Mouse (Mus musculus) ES-E14 (cell line): ENCODE measurements around the gene Slc16a5. TPM values are rescaled to one million over a fixed set of nuclear protein-coding genes. Genes with fewer than 3 reads are reported as not detected.
A peak's percentile ranks its signal among the peaks of the same experiment; 100 is the strongest.

Experiments
- DNase-seq: peaks from one replicate; pipeline ENCODE4 v3.0.0-alpha.2; 2013; ENCODE audit warnings: low read depth, low spot score
- H3K27ac ChIP-seq: 2 replicates; pipeline ENCODE4 v1.5.1; 2012; ENCODE audit warnings: low read depth, mild to moderate bottlenecking, low read length, moderate library complexity, mixed read lengths; ENCODE audit not compliant: poor library complexity, insufficient read depth, severe bottlenecking
- H3K36me3 ChIP-seq: 2 replicates; pipeline ENCODE4 v1.6.1; 2012; ENCODE audit warnings: mild to moderate bottlenecking, low read length, moderate library complexity, mixed read lengths; ENCODE audit not compliant: control insufficient read depth, poor library complexity, insufficient read depth, severe bottlenecking
- H3K4me1 ChIP-seq, 2 experiments: fragments of 150-350 bp in 1 of 2; sonication (generic) in 1 of 2; 2 replicates each; pipeline ENCODE4 v1.6.1; 2012; ENCODE audit warnings: low read length in 2 of 2, mild to moderate bottlenecking in 1 of 2, mixed read lengths in 1 of 2; ENCODE audit not compliant: control insufficient read depth in 2 of 2, insufficient read depth in 2 of 2, poor library complexity in 1 of 2
- H3K4me3 ChIP-seq, 2 experiments: fragments of 150-350 bp in 1 of 2; sonication (generic) in 1 of 2; 2 replicates each; pipeline ENCODE4 v1.5.1; 2012; ENCODE audit warnings: low read length in 2 of 2, low read depth in 1 of 2, mild to moderate bottlenecking in 1 of 2, mixed read lengths in 1 of 2; ENCODE audit not compliant: insufficient read depth in 1 of 2, poor library complexity in 1 of 2, severe bottlenecking in 1 of 2
- H3K9ac ChIP-seq: 2 replicates; pipeline ENCODE4 v1.6.1; 2012; ENCODE audit warnings: low read depth, mild to moderate bottlenecking, low read length, mixed read lengths; ENCODE audit not compliant: poor library complexity, insufficient read depth, severe bottlenecking
- H3K9me3 ChIP-seq: fragments of 150-350 bp; sonication (generic); 2 replicates; pipeline ENCODE4 v1.6.1; 2012; ENCODE audit warnings: low read depth, mild to moderate bottlenecking, low read length; ENCODE audit not compliant: control insufficient read depth, insufficient read depth
- CHD2 ChIP-seq: IDR thresholded peaks from 2 replicates; pipeline ENCODE4 v1.6.1; 2014; ENCODE audit warnings: mild to moderate bottlenecking, low read depth, low read length, inconsistent platforms
- HCFC1 ChIP-seq: IDR thresholded peaks from 2 replicates; pipeline ENCODE4 v1.6.1; 2012; ENCODE audit warnings: low read length, inconsistent platforms, borderline replicate concordance; ENCODE audit not compliant: insufficient read depth
- MAFK ChIP-seq: IDR thresholded peaks from 2 replicates; pipeline ENCODE4 v1.6.1; 2014; ENCODE audit warnings: mild to moderate bottlenecking, low read depth, low read length, inconsistent platforms; ENCODE audit not compliant: insufficient read depth
- ZC3H11A ChIP-seq: IDR thresholded peaks from 2 replicates; pipeline ENCODE4 v1.6.1; 2012; ENCODE audit warnings: low read depth, mild to moderate bottlenecking, inconsistent platforms, low read length, borderline replicate concordance
- ZNF384 ChIP-seq: IDR thresholded peaks from 2 replicates; pipeline ENCODE4 v1.6.1; 2012; ENCODE audit warnings: low read depth, low read length, inconsistent platforms
- in situ Hi-C, 2 experiments: fragments of 600-800 bp; cut with MboI; formaldehyde crosslinking; loops; one replicate each; pipeline ENCODE4 v1.15.1; 2025; ENCODE audit warnings: low sequenced_read_pairs in 2 of 2, inconsistent platforms in 1 of 2; ENCODE audit not compliant: unreplicated experiment in 2 of 2
- total RNA-seq: library from RNA; depleted of rRNA; stranded (reverse); fragments of 300-350 nt; gene quantifications from 2 replicates; pipeline ENCODE4 v1.2.3, GENCODE M21; 2012

Gene Slc16a5
- total RNA-seq, 1 experiment: 1.6 TPM

GRCm38 (mm10) chr11:115513271-115514237 is 51.3 kb downstream of the Slc16a5 start:
- in situ Hi-C loops: no loop called here
- peak overlapping the region; percentile 74 to 99 for H3K4me3 ChIP-seq

GRCm38 (mm10) chr11:115514238-115514663 is 52.0 kb downstream of the Slc16a5 start, which contains the start of gene Jpt1:
Gene Jpt1, minus strand, starts transcription at chr11:115514387.
- H3K9me3 ChIP-seq: no peaks in the 10 kb centered on the region
- H3K27ac ChIP-seq: peak within 1 kb of the TSS; percentile 81
- peak within 1 kb of the TSS; percentile 98 for H3K9ac ChIP-seq
- H3K4me1 ChIP-seq: peaks cover 7 to 19% of the 10 kb centered on the region in 2 experiments; a peak in 3 of 4 replicates
- no peak for TF ChIP-seq ZNF384
- peak; percentile 93 for TF ChIP-seq CHD2
- TF ChIP-seq ZC3H11A: no peak
- TF ChIP-seq MAFK: no peak
- TF ChIP-seq HCFC1: 0 out of 2 replicates have a peak, but pooled peaks have one; percentile 35
- no peaks in the 10 kb centered on the region for H3K36me3 ChIP-seq
- peak within 1 kb of the TSS; percentile 74 to 99 for H3K4me3 ChIP-seq
- in situ Hi-C loops: no loop called here
- peak; percentile 96 for DNase-seq

More at GRCm38 (mm10) chr11:115513271-115514237, 51.3 kb downstream of the Slc16a5 start:
- peaks cover 9 to 22% of the 10 kb centered on the region in 2 experiments; a peak in 3 of 4 replicates for H3K4me1 ChIP-seq
- H3K27ac ChIP-seq: peak overlapping the region; percentile 81
- H3K36me3 ChIP-seq: peaks cover 4% of the 10 kb centered on the region; the same call in 1 of the 2 replicates
- peak; percentile 44 for DNase-seq
- TF ChIP-seq ZC3H11A: no peak
- no peak for TF ChIP-seq MAFK
- 0 out of 2 replicates have a peak, but pooled peaks have one; percentile 36 for TF ChIP-seq HCFC1
- TF ChIP-seq ZNF384: no peak
- no peak for TF ChIP-seq CHD2
- no peaks in the 10 kb centered on the region for H3K9me3 ChIP-seq
- H3K9ac ChIP-seq: peak overlapping the region; percentile 98

GRCm38 (mm10) chr11:115515021-115515420 is 52.7 kb downstream of the Slc16a5 start:
- H3K27ac ChIP-seq: no peak overlapping the region
- TF ChIP-seq HCFC1 (no peak), ZC3H11A (no peak), ZNF384 (no peak), MAFK (no peak)

GRCm38 (mm10) chr11:115516942-115517341 is 54.7 kb downstream of the Slc16a5 start:
- DNase-seq: no peak
- in situ Hi-C loops: no loop called here
- no peak overlapping the region for H3K27ac ChIP-seq
- H3K4me3 ChIP-seq: no peak overlapping the region
- no peak overlapping the region for H3K9ac ChIP-seq
- TF ChIP-seq ZC3H11A: no peak
- no peak for TF ChIP-seq HCFC1
- TF ChIP-seq CHD2: no peak
- H3K9me3 ChIP-seq: no peaks in the 10 kb centered on the region
- H3K4me1 ChIP-seq: peaks cover 2 to 9% of the 10 kb centered on the region in 2 experiments; a peak in 3 of 4 replicates
- H3K36me3 ChIP-seq: no peaks in the 10 kb centered on the region

More at GRCm38 (mm10) chr11:115515021-115515420, 52.7 kb downstream of the Slc16a5 start:
- Histone ChIP-seq H3K9ac (no peak overlapping the region), H3K9me3 (no peaks in the 10 kb centered on the region), H3K4me1 (peaks cover 7 to 16% of the 10 kb centered on the region in 2 experiments; a peak in 3 of 4 replicates), H3K4me3 (peak overlapping the region in 1 of 2 experiments; percentile 2; a peak in 1 of 4 replicates), H3K36me3 (no peaks in the 10 kb centered on the region)
- in situ Hi-C loops: no loop called here
- DNase-seq: no peak
